Mouse (Mus musculus) liver, embryonic 11.5 days (tissue): Measurements from ENCODE around the gene Defb25. TPM values are rescaled to one million over a fixed set of nuclear protein-coding genes. Genes with fewer than 3 reads are reported as not detected.

Experiments used
- polyA plus RNA-seq: library from polyadenylated mRNA; unstranded; fragments of >200 nt; fragmentation: Nextera tagmentation; extraction: Ambion mirVana; gene quantifications from 2 replicates; pipeline ENCODE4 v1.2.1, GENCODE M21; 2014

The Defb25 gene
- polyA plus RNA-seq, 1 experiment from 2014 or later: not detected

Other genes with a start within 250 kb of the Defb25 start
- 0.45 and 0.49 TPM in 2 replicates for gene Nrsn2, start 246.4 kb downstream of the Defb25 start, polyA plus RNA-seq
- gene Sox12, start 225.0 kb downstream of the Defb25 start, polyA plus RNA-seq: 8.5 and 9.8 TPM in 2 replicates
- 41.6 and 44.6 TPM in 2 replicates for gene Zcchc3, start 208.0 kb downstream of the Defb25 start, polyA plus RNA-seq
- gene 6820408C15Rik, start 207.5 kb downstream of the Defb25 start, polyA plus RNA-seq: 0.31 and 1.1 TPM in 2 replicates
- not detected in 2 replicates for gene Defb23, start 158.4 kb downstream of the Defb25 start, polyA plus RNA-seq
- not detected in 2 replicates for gene Defb20, start 146.0 kb downstream of the Defb25 start, polyA plus RNA-seq
- not detected in 2 replicates for gene Defb22, start 132.9 kb downstream of the Defb25 start, polyA plus RNA-seq
- not detected in 2 replicates for gene Defb26, start 111.4 kb downstream of the Defb25 start, polyA plus RNA-seq
- not detected in 2 replicates for gene Defb28, start 104.8 kb downstream of the Defb25 start, polyA plus RNA-seq
- not detected in 2 replicates for gene Defb29, start 83.0 kb downstream of the Defb25 start, polyA plus RNA-seq
- not detected in 2 replicates for gene Gm17416, start 53.7 kb downstream of the Defb25 start, polyA plus RNA-seq
- gene Defb21, start 50.3 kb downstream of the Defb25 start, polyA plus RNA-seq: not detected in 2 replicates
- not detected in 2 replicates for gene Defb19, start 42.7 kb downstream of the Defb25 start, polyA plus RNA-seq
- not detected in 2 replicates for gene Defb45, start 23.7 kb downstream of the Defb25 start, polyA plus RNA-seq
- not detected in 2 replicates for gene Defb36, start 18.7 kb downstream of the Defb25 start, polyA plus RNA-seq
- gene Rem1, start 3.9 kb upstream of the Defb25 start, polyA plus RNA-seq: 1.2 and 1.6 TPM in 2 replicates
- gene H13, start 46.4 kb upstream of the Defb25 start, polyA plus RNA-seq: 88.6 and 92.1 TPM in 2 replicates
- gene Mcts2, start 64.0 kb upstream of the Defb25 start, polyA plus RNA-seq: 31.5 and 37.1 TPM in 2 replicates
- gene Id1, start 113.2 kb upstream of the Defb25 start, polyA plus RNA-seq: 52.7 and 56.3 TPM in 2 replicates
- 6.7 and 8.5 TPM in 2 replicates for gene Cox4i2, start 131.1 kb upstream of the Defb25 start, polyA plus RNA-seq
- 61.7 and 69.3 TPM in 2 replicates for gene Bcl2l1, start 208.7 kb upstream of the Defb25 start, polyA plus RNA-seq
- 107 and 118 TPM in 2 replicates for gene Tpx2, start 224.9 kb upstream of the Defb25 start, polyA plus RNA-seq